Mouse (Mus musculus) spleen, adult 2 months (tissue): ENCODE measurements around the gene Cdc37l1.

Source experiments
- CTCF ChIP-seq: fragments of 200-500 bp; IDR thresholded peaks from 2 replicates; pipeline ENCODE4 v1.5.1; 2011; ENCODE audit warnings: mild to moderate bottlenecking, inconsistent platforms; ENCODE audit not compliant: insufficient read depth, insufficient read length, insufficient replicate concordance; ENCODE audit errors: extremely low read depth
- POLR2A ChIP-seq: fragments of 200-500 bp; IDR thresholded peaks from 2 replicates; pipeline ENCODE4 v1.6.1; 2011; ENCODE audit warnings: low read depth, low read length, inconsistent platforms

GRCm38 (mm10) chr19:28974862-28975611 is 15.1 kb upstream of the Cdc37l1 start:
- TF ChIP-seq CTCF (peak; percentile 88), POLR2A (no peak)
